Mouse (Mus musculus): ENCODE data around the gene Pak6.

GRCm38 (mm10) chr2:118723693-118724486 lies 60.8 kb downstream of the Pak6 start:
- no peak for TF ChIP-seq CTCF (IDR thresholded peaks at IDR 0.05; ENCODE audit: insufficient read depth, low read depth, low read length)
- TF ChIP-seq POLR2A (IDR thresholded peaks at IDR 0.05; ENCODE audit: insufficient read depth, low read depth, low read length) = no peak
